Mouse (Mus musculus) embryonic facial prominence, embryonic 10.5 days (tissue): ENCODE data around the gene Mical3. TPM values are rescaled to one million over a fixed set of nuclear protein-coding genes. Genes with fewer than 3 reads are reported as not detected.

Experiments
- DNase-seq: peaks from one replicate; pipeline ENCODE4 v3.0.0-alpha.2; 2017; ENCODE audit warnings: low spot score
- H3K27ac ChIP-seq: fragments of 300-500 bp; sonication (generic); replicated peaks from 2 replicates; pipeline ENCODE4 v1.5.1; 2016; ENCODE audit warnings: mild to moderate bottlenecking
- H3K27me3 ChIP-seq: fragments of 300-500 bp; sonication (generic); replicated peaks from 2 replicates; pipeline ENCODE4 v1.6.1; 2016; ENCODE audit warnings: low read depth, mild to moderate bottlenecking; ENCODE audit not compliant: poor library complexity, severe bottlenecking
- H3K36me3 ChIP-seq: fragments of 300-500 bp; sonication (generic); replicated peaks from 2 replicates; pipeline ENCODE4 v1.6.1; 2016; ENCODE audit warnings: mild to moderate bottlenecking, moderate library complexity
- H3K4me1 ChIP-seq: fragments of 300-500 bp; sonication (generic); 2 replicates; pipeline ENCODE4 v1.6.1; 2016
- H3K4me3 ChIP-seq: fragments of 300-500 bp; sonication (generic); 2 replicates; pipeline ENCODE4 v1.5.1; 2016; ENCODE audit warnings: mild to moderate bottlenecking, moderate library complexity
- H3K9me3 ChIP-seq: fragments of 300-500 bp; sonication (generic); 2 replicates; pipeline ENCODE4 v1.6.1; 2016; ENCODE audit warnings: mild to moderate bottlenecking
- WGBS: fragments of 180-500 bp; shearing (Covaris S2); methylation state at CpG from one replicate; pipeline ENCODE4 v1.1.7; 2016; 5-methylcytosine and 5-hydroxymethylcytosine counted together
- polyA plus RNA-seq: library from polyadenylated mRNA; unstranded; fragments of >200 nt; fragmentation: Nextera tagmentation; extraction: Ambion mirVana; gene quantifications from 2 replicates; pipeline ENCODE4 v1.2.1, GENCODE M21; 2016

Mical3 gene
- polyA plus RNA-seq, 1 experiment from 2014 or later, result 10.4 TPM

- 81% methylated on average over 7 of the region's 7 CpGs for WGBS
- no peaks in the 10 kb centered on the region for H3K36me3 ChIP-seq
- 0 out of 2 replicates have a peak overlapping the region, but pooled peaks have one; percentile 36 for H3K27ac ChIP-seq
- H3K4me1 ChIP-seq, result peaks cover 77% of the 10 kb centered on the region
- H3K4me3 ChIP-seq, result no peak overlapping the region
- no peaks in the 10 kb centered on the region for H3K27me3 ChIP-seq
- no peak for DNase-seq
- H3K9me3 ChIP-seq, result no peaks in the 10 kb centered on the region
Measured at GRCm38 (mm10) chr6:121068087-121068464, 62.7 kb downstream of the Mical3 start.

- 64% methylated on average over 11 of the region's 11 CpGs for WGBS
- Histone ChIP-seq H3K36me3 (no peaks in the 10 kb centered on the region), H3K27ac (peak overlapping the region; percentile 36; the same call in 1 of the 2 replicates), H3K27me3 (no peaks in the 10 kb centered on the region), H3K9me3 (no peaks in the 10 kb centered on the region), H3K4me3 (no peak overlapping the region), H3K4me1 (peaks cover 81% of the 10 kb centered on the region)
- no peak for DNase-seq
Measured at GRCm38 (mm10) chr6:121067426-121068086, 63.2 kb downstream of the Mical3 start.

GRCm38 (mm10) chr6:121066761-121067160 lies 64.0 kb downstream of the Mical3 start:
- Histone ChIP-seq H3K27me3 (no peaks in the 10 kb centered on the region), H3K4me3 (no peak overlapping the region), H3K27ac (no peak overlapping the region; the same call in 1 of the 2 replicates), H3K9me3 (no peaks in the 10 kb centered on the region), H3K4me1 (peaks cover 81% of the 10 kb centered on the region), H3K36me3 (no peaks in the 10 kb centered on the region; the same call in 1 of the 2 replicates)
- no peak for DNase-seq
- WGBS, result 56% methylated on average over 6 of the region's 6 CpGs

- H3K4me3 ChIP-seq, result peak overlapping the region; percentile 40
- H3K9me3 ChIP-seq, result no peaks in the 10 kb centered on the region
- DNase-seq, result peak; percentile 65
- no peaks in the 10 kb centered on the region; the same call in 1 of the 2 replicates for H3K36me3 ChIP-seq
- WGBS, result 29% methylated on average over 17 of the region's 17 CpGs
- H3K4me1 ChIP-seq, result peaks cover 64% of the 10 kb centered on the region
- peak overlapping the region; percentile 82 for H3K27ac ChIP-seq
- no peaks in the 10 kb centered on the region for H3K27me3 ChIP-seq
Measured at GRCm38 (mm10) chr6:121064356-121065015, 66.3 kb downstream of the Mical3 start.

GRCm38 (mm10) chr6:121063771-121064170 lies 67.0 kb downstream of the Mical3 start:
- Histone ChIP-seq H3K27ac (peak overlapping the region; percentile 82), H3K4me1 (peaks cover 57% of the 10 kb centered on the region), H3K4me3 (no peak overlapping the region), H3K27me3 (no peaks in the 10 kb centered on the region), H3K9me3 (no peaks in the 10 kb centered on the region), H3K36me3 (no peaks in the 10 kb centered on the region; the same call in 1 of the 2 replicates)
- no peak for DNase-seq
- 79% methylated on average over 8 of the region's 8 CpGs for WGBS

- H3K9me3 ChIP-seq, result no peaks in the 10 kb centered on the region
- 93% methylated on average over 17 of the region's 17 CpGs for WGBS
- H3K27me3 ChIP-seq, result no peaks in the 10 kb centered on the region
- no peaks in the 10 kb centered on the region; the same call in 1 of the 2 replicates for H3K36me3 ChIP-seq
- H3K4me3 ChIP-seq, result no peak overlapping the region
- no peak for DNase-seq
- H3K27ac ChIP-seq, result no peak overlapping the region
- H3K4me1 ChIP-seq, result peaks cover 49% of the 10 kb centered on the region
Measured at GRCm38 (mm10) chr6:121062891-121063408, 67.8 kb downstream of the Mical3 start.

DNA sequence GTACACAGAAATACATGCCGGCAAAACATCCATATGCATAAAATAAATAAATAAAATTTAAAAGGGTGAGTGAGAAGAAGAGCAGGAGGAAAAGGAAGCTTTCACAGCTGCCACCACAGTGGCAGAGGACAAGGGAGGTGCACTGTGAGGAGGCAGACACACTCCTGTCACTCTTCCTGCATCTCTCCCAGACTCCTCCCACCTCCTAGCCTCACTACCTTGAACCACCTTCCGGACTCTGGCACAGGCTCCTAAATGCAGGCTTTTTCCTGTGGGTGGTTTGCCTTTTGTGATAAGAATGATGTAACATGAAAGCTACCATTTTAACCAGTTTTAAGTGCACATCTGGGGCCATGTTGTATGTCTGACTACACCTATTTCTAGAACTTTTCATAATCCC lies 72.8 kb downstream of the Mical3 start:
- no peaks in the 10 kb centered on the region; the same call in 1 of the 2 replicates for H3K36me3 ChIP-seq
- no peaks in the 10 kb centered on the region for H3K27me3 ChIP-seq
- H3K27ac ChIP-seq, result no peak overlapping the region
- H3K9me3 ChIP-seq, result no peaks in the 10 kb centered on the region
- no peak for DNase-seq
- no peak overlapping the region for H3K4me3 ChIP-seq
- peaks cover 23% of the 10 kb centered on the region for H3K4me1 ChIP-seq
- WGBS, result 92% methylated on average over 2 of the region's 2 CpGs

DNA sequence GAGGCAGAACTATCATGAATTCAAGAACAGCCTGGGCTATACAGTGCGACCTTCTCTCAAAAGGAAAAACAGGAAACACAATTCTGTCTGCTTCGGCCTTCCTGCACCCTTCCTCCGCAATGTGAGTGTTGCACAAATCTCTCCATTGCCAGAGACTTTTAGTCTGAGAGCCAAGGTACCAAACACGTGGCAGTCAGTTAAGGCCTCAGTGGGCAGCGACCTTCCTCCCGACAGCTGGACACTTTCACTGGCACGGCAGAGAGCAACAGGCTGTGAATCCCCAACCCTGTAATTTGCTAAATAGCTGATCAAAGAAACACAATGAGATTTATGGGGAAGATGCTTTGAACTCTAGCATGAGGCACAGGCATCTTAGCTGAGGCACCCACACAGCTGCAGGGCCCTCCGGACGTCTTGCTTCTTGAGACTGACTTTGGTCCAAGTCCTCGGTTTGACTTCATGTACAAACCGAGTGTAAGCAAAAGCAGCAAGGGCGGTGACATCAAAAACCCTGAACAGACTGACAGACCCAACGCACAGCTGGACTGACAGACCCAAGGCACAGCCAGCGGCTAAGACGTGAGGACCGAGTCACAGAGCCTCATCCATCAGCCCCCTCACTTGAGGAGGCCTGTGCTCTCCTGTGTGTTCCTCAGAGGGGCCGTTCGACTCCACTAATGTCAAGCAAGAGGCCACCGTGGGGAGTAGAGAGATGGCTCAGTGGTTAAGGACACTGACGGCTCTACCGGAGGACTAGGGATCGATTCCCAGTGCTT lies 73.4 kb downstream of the Mical3 start:
- Histone ChIP-seq H3K9me3 (no peaks in the 10 kb centered on the region), H3K4me3 (no peak overlapping the region), H3K4me1 (peaks cover 19% of the 10 kb centered on the region), H3K27ac (no peak overlapping the region), H3K27me3 (no peaks in the 10 kb centered on the region), H3K36me3 (no peaks in the 10 kb centered on the region; the same call in 1 of the 2 replicates)
- DNase-seq, result no peak
- 81% methylated on average over 22 of the region's 22 CpGs for WGBS

DNA sequence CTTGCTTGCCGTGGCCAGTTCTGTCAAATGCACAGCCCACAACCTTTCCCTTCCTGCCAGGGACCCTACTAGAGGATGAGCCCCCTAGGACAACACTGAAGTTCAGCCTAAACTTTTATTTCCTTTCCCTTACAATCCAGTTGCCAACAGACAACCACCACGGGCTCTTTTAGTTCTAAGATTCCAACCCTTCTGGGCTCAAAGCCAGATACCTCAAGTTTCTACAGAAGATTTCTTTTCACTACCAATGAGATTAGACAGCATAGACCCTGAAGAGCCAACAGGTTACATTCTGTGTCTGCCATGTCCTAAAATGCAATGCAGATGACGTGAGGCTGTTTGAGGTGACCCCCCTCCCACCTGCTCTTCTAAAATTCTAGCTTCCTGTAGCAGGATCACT lies 75.3 kb downstream of the Mical3 start:
- no peak overlapping the region for H3K27ac ChIP-seq
- WGBS, result 81% methylated on average over 3 of the region's 3 CpGs
- no peak for DNase-seq

GRCm38 (mm10) chr6:121054908-121055307 lies 75.9 kb downstream of the Mical3 start:
- no peaks in the 10 kb centered on the region for H3K36me3 ChIP-seq
- no peak overlapping the region for H3K27ac ChIP-seq
- peaks cover 16% of the 10 kb centered on the region for H3K4me1 ChIP-seq
- DNase-seq, result no peak
- WGBS, result 93% methylated on average over 9 of the region's 9 CpGs
- no peaks in the 10 kb centered on the region for H3K9me3 ChIP-seq
- no peak overlapping the region for H3K4me3 ChIP-seq
- H3K27me3 ChIP-seq, result no peaks in the 10 kb centered on the region

More for the DNA sequence above, 75.3 kb downstream of the Mical3 start:
- Histone ChIP-seq H3K9me3 (no peaks in the 10 kb centered on the region), H3K27me3 (no peaks in the 10 kb centered on the region), H3K36me3 (no peaks in the 10 kb centered on the region), H3K4me1 (peaks cover 16% of the 10 kb centered on the region), H3K4me3 (no peak overlapping the region)

DNA sequence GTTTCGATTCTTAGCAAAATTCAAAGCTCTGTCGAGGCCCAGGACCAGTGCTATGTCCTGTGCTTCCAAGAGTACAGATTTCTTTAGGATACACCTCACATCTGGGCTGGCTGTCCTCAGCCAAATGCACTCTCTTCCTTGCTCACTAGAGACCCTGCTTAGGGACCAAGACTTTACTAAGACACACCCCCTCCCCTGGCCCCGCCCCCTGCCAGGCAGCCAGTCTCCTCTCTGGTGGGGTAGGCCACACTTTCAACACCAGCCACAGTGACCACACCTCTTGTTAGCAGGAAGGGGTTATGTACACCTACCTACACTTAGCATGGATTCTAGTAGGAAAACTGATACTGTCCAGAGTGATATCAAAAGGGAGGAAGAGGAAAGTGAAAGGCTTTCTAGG lies 76.5 kb downstream of the Mical3 start:
- no peak for DNase-seq
- WGBS, result 72% methylated on average over 3 of the region's 3 CpGs
- Histone ChIP-seq H3K36me3 (no peaks in the 10 kb centered on the region), H3K27ac (no peak overlapping the region), H3K27me3 (no peaks in the 10 kb centered on the region), H3K4me1 (peaks cover 16% of the 10 kb centered on the region), H3K9me3 (no peaks in the 10 kb centered on the region), H3K4me3 (no peak overlapping the region)

DNA sequence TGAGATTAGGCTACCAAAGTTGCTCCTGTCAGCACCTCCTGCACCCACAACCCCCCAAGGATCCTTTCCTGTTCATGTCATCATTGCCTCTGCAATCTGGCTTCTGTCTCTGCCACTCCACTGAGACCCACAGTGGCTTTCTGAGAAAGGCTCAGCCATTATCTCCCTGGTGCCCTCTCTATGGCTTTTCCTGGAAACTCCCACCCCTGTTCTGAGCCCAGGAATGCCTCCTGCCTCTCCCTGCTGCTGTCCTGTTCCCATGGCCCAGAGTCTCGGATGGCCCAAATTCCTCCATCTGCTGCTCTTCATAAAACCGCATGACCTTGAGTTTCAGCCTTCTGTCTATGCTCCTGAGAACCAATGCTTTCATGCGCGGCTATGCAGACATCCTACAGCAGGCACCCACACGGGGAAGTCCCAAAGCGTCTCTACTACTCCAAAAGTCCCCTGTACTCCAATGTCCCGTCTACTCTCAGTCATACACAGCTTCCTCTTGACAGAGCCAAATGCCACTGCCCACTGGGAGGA lies 77.2 kb downstream of the Mical3 start:
- no peaks in the 10 kb centered on the region for H3K36me3 ChIP-seq
- peaks cover 16% of the 10 kb centered on the region for H3K4me1 ChIP-seq
- no peaks in the 10 kb centered on the region for H3K27me3 ChIP-seq
- no peak for DNase-seq
- whole genome bisulfite sequencing, result 88% methylated on average over 7 of the region's 7 CpGs
- H3K9me3 ChIP-seq, result no peaks in the 10 kb centered on the region
- no peak overlapping the region for H3K27ac ChIP-seq
- no peak overlapping the region for H3K4me3 ChIP-seq
